ENCODE assay signal across 8 mouse cellular contexts in genomic region chr11:51856616-51857080, GRCm38 (mm10). TPM values are rescaled to one million over a fixed set of nuclear protein-coding genes. Genes with fewer than 3 reads are reported as not detected.
A peak's percentile ranks its signal among the peaks of the same experiment; 100 is the strongest.
DNase-seq lines count a peak whose midpoint lies in the region; ATAC-seq and TF ChIP-seq lines count a peak whose summit lies in the region.

No protein-coding gene starts in this region.

- H3K4me1 ChIP-seq in G1E (ENCODE audit: insufficient read depth, low read depth, low read length) = peaks cover 38% of the 10 kb centered on the region
- H3K4me1 ChIP-seq in intestine, postnatal 0 days (replicated peaks; ENCODE audit: control insufficient read depth, insufficient read depth, low read length) = peaks cover 5% of the 10 kb centered on the region; the same call in 1 of the 2 replicates

- H3K27me3 ChIP-seq in G1E (ENCODE audit: insufficient read depth, low read length) = peaks cover 23% of the 10 kb centered on the region
- H3K27me3 ChIP-seq in intestine, postnatal 0 days (replicated peaks; ENCODE audit: control insufficient read depth, insufficient read depth, low read length) = no peaks in the 10 kb centered on the region

- H3K36me3 ChIP-seq in G1E (replicated peaks) = peaks cover 22% of the 10 kb centered on the region
- no peaks in the 10 kb centered on the region for H3K36me3 ChIP-seq in intestine, postnatal 0 days (ENCODE audit: control insufficient read depth, insufficient read depth)

- no peak for DNase-seq in G1E (ENCODE audit: low spot score)
- DNase-seq in gastrocnemius, postnatal 36 days = peak; percentile 29 to 58
- DNase-seq in left cerebral cortex, postnatal 36 days (ENCODE audit: low spot score in 2 of 2) = peak; percentile 68 to 72
- DNase-seq in right cerebral cortex, postnatal 14 days = peak; percentile 49
- DNase-seq in urinary bladder, postnatal 14 days (ENCODE audit: low spot score) = peak; percentile 51

- H3K4me2 ChIP-seq in intestine, postnatal 0 days (replicated peaks; ENCODE audit: low read depth) = peak overlapping the region; percentile 97

- H3K9ac ChIP-seq in intestine, postnatal 0 days (ENCODE audit: low read depth, low read length) = peak overlapping the region; percentile 81

- no peak for TF ChIP-seq CTCF in G1E (IDR thresholded peaks at IDR 0.05; ENCODE audit: low read depth, low read length)
- TF ChIP-seq CTCF in intestine, postnatal 0 days (IDR thresholded peaks at IDR 0.05; ENCODE audit: low read depth) = no peak

- H3K27ac ChIP-seq in intestine, postnatal 0 days (ENCODE audit: low read depth, low read length) = peak overlapping the region; percentile 96

- no peaks in the 10 kb centered on the region for H3K9me3 ChIP-seq in G1E (replicated peaks)
- H3K9me3 ChIP-seq in intestine, postnatal 0 days (ENCODE audit: control insufficient read depth) = no peaks in the 10 kb centered on the region

- intact Hi-C loops in gastrocnemius, postnatal 36 days (cut with DNase I) = loop anchor here (1.0 to 5.0 kb wide), 2 partner anchors 60 to 146 kb away; partner anchors contain the start of genes Cdkl3 and Ube2b
- intact Hi-C loops in left cerebral cortex, postnatal 36 days (cut with DNase I) = loop anchor here (1.0 to 5.0 kb wide), 5 partner anchors 91 to 506 kb away; partner anchors contain the start of genes Cdkn2aipnl, Ppp2ca, Ube2b and Vdac1

- H3K4me3 ChIP-seq in G1E (ENCODE audit: low read depth, low read length) = peak overlapping the region; percentile 81
- H3K4me3 ChIP-seq in intestine, postnatal 0 days (ENCODE audit: low read depth, low read length) = peak overlapping the region; percentile 84

- no peak for ATAC-seq in G1E (ENCODE audit: extremely low read depth, insufficient number of reproducible peaks, low FRiP score, poor library complexity, severe bottlenecking)
- ATAC-seq in common myeloid progenitor, adult 5-6 weeks (replicated peaks; ENCODE audit: low read depth, poor library complexity, severe bottlenecking) = peak; percentile 8
- peak; percentile 26 for ATAC-seq in intestine, postnatal 0 days
- peak; percentile 23 for ATAC-seq in megakaryocyte, adult 5-6 weeks (ENCODE audit: poor library complexity, severe bottlenecking)

- under 1% methylated on average over 40 of the region's 41 CpGs for WGBS in intestine, postnatal 0 days

RNA-seq across cellular contexts. Expression of gene Jade2, which starts 0.8 kb away (rescaled TPM):
- total RNA-seq in G1E (2014; fragmentation: Nextera tagmentation) (8.4 and 8.8 TPM in 2 replicates), G1E (2017) (6.9 and 7.0 TPM in 2 replicates)
- polyA plus RNA-seq in G1E (2012) = 12.9 and 13.7 TPM in 2 replicates
- 8.1 and 12.7 TPM in 2 replicates for total RNA-seq in common myeloid progenitor, adult 5-6 weeks (2017)
- total RNA-seq in gastrocnemius, postnatal 36 days (2021) = 1 to 10 TPM; 3.6 to 4.4 TPM
- 1.7 and 2.1 TPM in 2 replicates for polyA plus RNA-seq in intestine, postnatal 0 days (2015; fragmentation: Nextera tagmentation; extraction: Ambion mirVana)
- total RNA-seq in left cerebral cortex, postnatal 36 days (2021) = 10 to 100 TPM; 34.0 to 39.7 TPM
- total RNA-seq in megakaryocyte, adult 5-6 weeks (2015) = 1.9 and 2.1 TPM in 2 replicates
- 1.4 and 2.4 TPM in 2 replicates for total RNA-seq in megakaryocyte, adult 5-6 weeks (2017)
